Mouse (Mus musculus): Measurements from ENCODE around the gene Col16a1.

Gene Col16a1

DNA sequence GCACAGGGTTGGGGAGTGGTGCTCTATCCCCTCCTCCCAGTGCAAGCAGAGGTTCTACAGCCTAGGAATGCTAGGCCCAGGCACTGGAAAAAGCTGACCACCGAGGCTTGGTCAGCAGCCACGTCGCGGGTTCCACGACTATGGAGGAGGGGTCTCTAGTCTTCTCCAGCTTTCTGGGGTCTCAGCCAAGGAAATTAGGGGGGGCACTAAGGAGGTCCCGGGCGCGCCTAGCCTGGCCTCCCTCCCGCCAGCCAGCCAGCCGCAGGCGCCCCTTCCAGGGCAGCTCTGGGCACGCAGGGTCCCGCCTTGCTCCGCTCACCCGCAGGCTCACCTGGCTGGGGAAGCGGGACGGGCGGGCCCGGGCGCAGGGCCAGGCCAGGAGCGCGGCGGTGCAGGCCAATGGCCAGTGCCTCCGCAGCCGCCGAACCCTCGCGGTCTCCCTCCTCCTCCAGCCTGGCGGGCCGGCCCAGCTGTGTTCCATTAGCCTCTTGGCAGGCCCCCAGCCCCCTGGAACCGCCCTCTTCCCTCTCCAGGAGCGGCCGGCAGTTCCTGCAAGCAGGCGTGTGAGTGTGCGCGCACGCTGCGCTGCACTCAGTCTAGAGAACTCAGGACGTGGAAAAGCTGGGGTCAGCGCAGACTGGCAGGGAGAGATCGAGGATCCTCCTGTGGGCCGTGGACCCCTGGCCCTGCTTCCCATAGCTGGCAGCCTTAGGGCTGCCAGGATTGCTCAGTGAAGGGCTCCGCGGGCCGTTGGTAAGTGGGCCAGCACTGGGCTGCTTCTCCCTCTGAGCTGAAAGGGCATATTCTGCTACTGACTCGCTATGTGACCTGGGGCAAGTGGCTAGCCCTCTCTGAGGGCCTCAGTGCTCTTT lies at the start of gene Col16a1:
Gene Col16a1, plus strand, starts transcription at position 510 of the 872 bp plus-strand sequence.
- peak; percentile 74 for DNase-seq (ENCODE audit: low read depth, low spot score)

DNA sequence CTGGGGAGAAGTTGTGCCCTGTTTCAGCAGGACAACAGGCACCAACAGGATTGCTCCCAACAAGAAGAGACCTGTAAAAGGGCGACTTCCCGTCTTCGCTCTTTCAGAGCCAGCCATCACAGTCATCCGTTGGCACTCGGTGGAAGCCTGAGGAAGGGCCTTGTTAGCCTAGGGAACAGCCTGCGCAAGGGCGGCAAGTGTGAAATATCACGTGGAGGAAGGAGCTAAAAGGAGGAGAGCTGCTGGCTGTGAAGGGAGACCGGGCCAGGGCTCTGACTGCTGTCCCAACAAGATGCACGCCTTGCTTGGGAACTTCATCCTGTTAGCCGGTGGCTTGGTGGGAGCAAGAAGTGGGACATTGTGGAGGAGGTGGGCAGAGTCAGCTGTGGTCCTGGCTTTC lies 49.5 kb upstream of the Col16a1 start:
- DNase-seq (ENCODE audit: low read depth, low spot score) = no peak

DNA sequence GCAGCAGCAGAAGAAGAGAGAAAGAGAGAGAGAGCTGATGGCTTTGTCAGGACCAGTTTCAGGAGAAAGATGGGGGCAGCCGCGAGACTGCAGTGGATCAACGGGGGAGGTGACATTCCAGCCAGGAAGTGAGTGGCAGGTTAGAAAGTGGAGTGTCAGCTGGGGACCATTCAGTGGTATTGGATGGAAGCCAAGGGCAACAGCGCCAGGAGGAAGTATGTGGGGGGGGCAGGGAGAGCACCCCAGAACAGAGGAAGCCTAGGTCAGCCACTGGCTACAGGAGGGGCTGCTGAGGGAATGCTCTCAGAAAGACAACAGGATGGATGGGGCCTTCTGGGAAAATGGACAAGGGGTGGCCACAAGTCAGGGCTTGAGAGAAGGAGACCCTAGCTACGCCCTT lies 45.9 kb upstream of the Col16a1 start:
- DNase-seq (ENCODE audit: low read depth, low spot score) = no peak

DNA sequence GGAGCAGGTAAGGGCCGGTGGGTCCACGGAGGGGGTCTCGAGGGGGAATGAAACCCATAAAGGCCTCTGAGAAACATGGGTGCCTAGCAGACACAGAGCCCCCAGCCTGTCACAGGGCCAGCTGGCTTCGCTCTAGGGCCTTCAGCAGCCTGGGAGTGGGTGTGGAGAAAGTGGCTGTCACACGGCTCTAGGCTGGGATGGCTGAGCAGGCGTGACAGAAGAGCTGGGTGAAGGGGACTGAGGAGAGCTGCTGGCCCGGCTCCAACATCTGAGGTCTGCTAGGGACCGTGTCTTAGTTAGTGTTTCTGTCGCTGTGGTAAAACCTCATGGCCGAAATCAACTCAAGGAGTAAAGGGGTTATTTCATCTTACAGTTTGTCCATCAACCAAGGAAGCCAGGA lies 45.5 kb upstream of the Col16a1 start:
- DNase-seq (ENCODE audit: low read depth, low spot score) = no peak

DNA sequence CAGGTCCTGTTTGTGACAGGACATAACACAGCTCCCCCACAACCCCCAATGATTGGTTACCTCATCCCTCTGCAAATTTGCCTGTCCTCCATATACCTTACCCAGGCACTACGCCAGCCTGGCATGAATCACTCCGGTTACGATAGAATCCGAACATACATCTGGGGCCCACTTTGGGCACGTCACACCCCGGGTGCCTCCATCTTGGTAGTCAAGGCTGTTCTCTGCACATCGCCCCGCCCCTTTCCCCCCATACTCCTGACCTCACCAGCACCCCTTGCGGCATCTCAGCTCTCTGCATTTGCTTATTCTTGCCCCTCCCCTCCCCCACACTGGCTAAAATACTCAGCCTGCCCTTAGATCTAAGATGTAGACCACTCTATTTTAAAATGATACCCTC lies 42.0 kb upstream of the Col16a1 start:
- DNase-seq (ENCODE audit: low read depth, low spot score) = peak; percentile 95

DNA sequence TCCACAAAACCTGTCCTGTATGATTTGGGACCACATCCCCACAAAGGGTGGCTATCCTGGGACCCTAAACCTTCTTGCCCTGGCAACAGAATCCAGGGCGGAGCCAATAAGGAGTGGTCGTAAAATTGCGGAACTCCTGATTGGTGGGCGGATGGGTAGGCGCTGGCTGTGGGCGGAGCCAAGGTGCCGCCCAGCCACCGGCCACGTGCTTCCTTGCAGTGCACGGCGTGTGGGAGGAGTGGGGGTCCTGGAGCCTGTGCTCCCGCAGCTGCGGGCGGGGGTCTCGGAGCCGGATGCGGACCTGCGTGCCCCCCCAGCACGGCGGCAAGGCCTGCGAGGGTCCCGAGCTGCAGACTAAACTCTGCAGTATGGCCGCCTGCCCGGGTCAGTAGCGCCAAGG lies 41.1 kb upstream of the Col16a1 start:
- DNase-seq (ENCODE audit: low read depth, low spot score) = peak; percentile 79

DNA sequence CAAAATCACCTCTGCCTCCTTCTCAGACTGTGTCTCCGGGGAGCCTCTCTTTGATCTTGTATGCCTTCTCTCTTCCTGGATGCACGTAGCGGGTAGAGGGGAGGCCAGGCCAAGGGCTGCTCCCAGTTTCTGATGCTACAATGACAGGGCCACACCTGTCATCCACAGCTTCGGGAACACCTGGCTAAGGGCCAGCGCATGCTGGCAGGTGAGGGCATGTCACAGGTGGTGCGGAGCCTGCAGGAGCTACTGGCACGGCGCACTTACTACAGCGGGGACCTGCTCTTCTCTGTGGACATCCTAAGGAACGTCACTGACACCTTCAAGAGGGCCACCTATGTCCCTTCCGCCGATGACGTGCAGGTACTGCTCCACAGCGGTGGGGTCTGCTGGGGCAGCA lies 38.6 kb upstream of the Col16a1 start:
- no peak for DNase-seq (ENCODE audit: low read depth, low spot score)

DNA sequence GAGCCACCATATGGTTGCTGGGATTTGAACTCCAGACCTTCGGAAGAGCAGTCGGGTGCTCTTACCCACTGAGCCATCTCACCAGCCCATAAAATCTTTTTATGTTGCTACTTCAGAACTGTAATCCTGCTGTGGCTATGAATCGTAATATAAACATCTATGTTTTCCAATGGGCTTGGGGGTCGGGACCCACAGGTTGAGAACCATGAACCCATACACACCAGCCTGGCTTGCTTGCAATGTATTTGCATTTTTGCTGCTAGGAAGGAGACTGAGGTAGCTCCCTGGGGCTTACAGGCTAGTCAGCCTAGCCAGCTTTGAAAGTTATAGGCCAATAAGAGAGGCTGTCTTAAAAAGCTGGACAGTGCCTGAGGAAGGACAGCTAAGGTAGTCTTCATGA lies 36.9 kb upstream of the Col16a1 start:
- no peak for DNase-seq (ENCODE audit: low read depth, low spot score)

DNA sequence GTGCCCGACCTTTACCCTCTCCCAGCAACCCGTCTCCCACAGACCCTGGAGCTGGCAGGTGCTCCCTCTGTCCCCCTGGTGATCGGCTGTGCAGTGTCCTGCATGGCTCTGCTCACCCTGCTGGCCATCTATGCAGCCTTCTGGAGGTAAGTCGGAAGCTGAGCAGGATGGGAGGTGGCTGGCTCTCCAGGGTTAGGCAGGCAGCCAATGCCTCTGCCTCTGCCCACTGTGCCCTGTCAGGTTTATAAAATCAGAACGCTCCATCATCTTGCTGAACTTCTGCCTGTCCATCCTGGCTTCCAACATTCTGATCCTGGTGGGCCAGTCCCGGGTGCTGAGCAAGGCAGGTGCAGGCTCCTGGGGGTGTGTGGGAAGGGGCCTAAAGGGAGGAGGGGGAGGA lies 35.4 kb upstream of the Col16a1 start:
- no peak for DNase-seq (ENCODE audit: low read depth, low spot score)

DNA sequence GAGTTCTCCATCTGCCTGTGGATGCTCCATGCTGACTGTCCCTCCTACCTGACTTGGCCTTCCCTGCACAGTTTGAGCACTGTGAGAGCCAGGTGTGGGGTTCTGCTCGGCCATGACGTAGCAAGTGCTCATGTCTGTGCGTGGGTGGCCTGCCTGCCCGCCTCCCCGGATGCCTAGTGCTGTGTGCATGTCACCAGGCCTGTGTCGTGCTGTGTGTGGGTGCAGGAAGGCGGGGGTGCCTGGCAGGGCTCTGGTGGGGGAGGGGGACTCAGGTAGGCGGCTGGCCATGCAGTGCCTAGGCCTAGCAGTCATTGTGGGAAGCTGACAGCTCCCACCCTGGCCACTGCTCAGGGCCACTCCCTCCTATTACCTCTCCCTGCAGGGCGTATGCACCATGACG lies 34.5 kb upstream of the Col16a1 start:
- no peak for DNase-seq (ENCODE audit: low read depth, low spot score)

DNA sequence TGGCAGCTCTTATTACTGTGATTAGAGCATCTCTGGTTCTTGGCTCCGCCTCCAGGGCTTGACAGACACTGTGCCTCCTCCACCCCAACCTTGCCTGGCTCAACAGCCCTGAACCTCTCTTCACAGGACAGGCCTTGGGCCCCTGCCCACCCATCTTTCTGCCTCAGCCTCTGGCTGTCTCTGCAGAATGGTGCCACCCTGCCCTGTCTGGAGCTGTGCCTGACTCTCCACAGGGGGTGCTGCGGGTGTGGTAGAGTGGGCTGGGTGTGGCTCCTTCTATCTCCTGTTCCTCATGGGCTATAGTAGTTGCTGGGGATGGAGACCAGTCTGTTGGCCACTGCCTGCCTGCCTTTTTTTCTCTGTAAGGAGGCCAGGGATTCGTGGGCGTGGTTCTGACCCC lies 31.6 kb upstream of the Col16a1 start:
- no peak for DNase-seq (ENCODE audit: low read depth, low spot score)

DNA sequence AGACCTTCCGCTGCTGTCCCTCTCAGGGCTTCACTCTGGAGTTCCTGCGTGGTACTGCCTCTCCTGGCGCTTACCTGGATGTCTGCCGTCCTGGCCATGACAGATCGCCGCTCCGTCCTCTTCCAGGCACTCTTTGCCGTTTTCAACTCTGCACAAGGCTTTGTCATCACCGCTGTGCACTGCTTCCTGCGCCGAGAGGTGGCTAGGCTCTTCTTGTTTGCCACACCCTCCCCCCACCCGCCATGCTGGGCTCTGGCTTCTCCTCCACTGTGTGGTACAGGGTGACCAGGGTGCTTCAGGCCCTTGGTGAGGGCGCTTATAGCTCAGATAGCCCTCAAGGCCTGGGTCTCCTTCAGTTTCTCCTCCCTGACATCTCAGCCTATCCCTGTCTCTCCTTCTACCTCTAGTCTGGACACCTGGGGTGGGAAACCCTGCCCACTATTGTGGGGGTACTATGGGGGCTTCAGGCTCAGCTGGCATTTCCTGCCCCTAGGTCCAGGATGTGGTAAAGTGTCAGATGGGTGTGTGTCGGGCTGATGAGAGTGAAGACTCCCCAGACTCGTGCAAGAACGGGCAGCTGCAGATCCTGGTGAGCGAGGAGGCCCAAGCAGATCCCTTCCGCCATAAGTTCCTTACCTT lies 30.5 kb upstream of the Col16a1 start:
- DNase-seq (ENCODE audit: low read depth, low spot score) = no peak

DNA sequence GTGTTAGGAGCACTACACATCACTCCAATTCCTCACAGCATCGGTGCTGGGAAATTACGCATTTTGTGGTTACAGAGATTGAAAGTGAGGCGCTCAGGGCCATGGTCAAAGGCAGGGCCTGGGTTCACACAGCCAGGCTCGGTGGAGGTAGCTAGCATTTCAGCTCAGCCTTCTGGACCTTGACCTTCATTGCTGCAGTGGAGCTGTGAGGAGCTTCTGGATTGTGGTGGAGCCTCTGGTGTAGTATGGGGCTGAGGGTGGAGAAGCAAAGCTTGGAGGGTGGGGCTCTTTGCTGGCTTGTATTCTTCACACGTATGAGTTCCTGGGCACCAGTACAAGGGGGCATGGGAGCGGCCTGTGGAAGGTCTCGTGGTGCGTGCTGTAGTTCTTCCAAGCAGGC lies 24.7 kb upstream of the Col16a1 start:
- DNase-seq (ENCODE audit: low read depth, low spot score) = no peak

DNA sequence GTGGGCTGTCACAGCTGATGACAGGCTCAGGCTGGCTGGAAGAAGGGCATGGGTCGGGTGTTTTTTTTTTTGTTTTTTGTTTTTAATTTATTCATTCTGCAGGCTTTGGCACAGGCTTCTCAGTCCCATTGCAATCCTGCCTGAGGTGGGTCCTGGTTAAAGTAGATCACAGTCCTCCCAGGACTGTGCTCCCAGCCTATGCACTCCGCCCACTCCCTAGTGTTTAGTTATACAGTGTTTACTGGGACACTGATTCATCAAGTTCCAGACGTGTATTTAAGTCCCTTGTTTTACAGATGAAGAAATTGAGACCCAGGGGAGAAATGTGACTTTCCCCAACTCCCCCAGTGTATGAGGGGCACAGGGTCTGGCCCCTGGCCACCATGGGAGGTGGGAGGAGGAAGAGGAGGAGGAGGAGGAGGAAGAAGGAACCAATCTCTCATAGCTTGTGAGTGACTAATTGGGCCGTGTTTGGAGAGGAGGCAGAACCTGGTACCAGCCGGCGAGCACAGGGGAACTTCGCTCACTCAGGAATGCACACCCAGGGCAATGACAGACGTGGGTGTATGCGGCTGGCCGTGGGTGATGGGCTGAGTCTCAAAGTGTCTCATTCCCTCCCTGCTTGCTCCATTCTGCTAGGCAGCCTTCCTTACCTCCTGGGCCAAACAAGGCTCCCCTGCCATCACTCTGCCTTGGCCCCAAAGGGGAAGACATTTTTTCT lies 24.0 kb upstream of the Col16a1 start:
- DNase-seq (ENCODE audit: low read depth, low spot score) = no peak

DNA sequence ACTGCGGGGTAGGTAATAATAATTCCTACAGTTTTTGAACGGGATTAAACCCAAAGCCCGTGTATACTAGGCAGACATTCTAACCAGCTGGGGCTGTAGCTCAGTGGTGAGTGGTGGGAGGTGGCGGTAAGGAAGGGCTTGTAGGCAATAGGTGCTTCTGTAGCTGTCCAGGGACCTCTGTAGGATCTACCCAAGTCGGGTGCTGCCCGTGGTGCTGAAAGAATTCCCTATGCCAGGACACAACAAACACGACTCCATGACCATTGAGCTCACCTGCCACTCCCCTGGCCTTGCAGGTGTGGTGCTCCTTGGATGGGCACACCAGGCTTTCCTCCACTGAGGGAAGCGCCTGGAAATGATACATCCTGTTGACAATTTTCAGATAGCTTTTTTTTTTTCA lies 22.1 kb upstream of the Col16a1 start:
- DNase-seq (ENCODE audit: low read depth, low spot score) = peak; percentile 53

DNA sequence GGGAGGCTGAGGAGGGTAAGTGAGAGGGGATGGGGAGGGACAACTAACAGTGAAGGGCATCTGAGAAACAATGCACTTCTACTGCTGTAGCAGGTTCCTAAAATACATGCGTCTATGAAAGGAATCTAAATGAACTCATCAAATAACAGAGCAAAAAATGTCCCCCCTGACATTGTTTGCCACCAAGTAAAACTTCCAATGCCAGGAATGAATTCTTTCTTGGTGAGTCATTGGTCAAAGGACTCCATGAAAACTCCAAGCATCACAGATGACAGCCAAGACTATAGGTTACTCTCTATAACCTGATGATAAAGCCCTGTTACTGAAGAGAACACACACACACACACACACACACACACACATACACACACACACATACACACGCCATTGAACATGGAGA lies 16.5 kb upstream of the Col16a1 start:
- DNase-seq (ENCODE audit: low read depth, low spot score) = no peak

DNA sequence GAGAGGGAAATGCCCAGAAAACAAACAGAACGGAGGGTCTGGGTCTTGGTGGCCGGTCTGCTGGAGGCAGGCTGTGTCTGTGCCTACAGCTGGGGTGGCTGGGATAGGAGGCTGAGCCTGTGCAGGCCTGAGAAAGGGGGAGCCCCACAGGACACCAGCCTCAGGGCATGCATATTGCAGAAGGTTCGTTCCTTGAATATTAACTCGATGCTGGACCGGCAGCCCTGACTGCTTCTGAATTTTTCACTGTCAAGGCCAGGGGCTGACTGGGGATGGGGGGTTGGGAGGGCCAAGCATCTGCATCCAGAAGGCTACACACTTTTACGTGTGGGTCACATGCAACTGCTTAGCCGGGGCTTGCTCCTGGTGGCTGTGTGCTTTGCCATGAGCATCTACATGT lies 14.1 kb upstream of the Col16a1 start:
- DNase-seq (ENCODE audit: low read depth, low spot score) = no peak

DNA sequence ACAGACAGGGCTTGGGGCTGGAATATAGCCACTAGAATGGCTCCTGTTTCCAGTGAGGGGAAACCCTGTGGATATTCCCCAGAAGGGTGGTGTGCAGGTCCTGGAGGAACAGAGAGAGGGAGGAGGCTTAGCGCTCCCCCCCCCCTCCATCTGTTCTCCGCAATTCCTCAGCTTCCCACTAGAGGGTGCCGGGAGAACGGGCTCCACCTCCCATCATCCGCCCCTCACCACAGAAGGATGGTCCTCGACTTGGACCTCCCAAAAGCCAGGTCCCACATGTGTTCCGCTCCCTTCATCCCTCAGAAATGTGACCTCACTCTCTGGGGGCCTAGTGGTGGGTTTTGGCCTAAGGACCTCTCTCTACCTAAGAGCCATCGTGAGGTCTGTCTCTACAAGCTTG lies 11.5 kb upstream of the Col16a1 start:
- peak; percentile 48 for DNase-seq (ENCODE audit: low read depth, low spot score)

DNA sequence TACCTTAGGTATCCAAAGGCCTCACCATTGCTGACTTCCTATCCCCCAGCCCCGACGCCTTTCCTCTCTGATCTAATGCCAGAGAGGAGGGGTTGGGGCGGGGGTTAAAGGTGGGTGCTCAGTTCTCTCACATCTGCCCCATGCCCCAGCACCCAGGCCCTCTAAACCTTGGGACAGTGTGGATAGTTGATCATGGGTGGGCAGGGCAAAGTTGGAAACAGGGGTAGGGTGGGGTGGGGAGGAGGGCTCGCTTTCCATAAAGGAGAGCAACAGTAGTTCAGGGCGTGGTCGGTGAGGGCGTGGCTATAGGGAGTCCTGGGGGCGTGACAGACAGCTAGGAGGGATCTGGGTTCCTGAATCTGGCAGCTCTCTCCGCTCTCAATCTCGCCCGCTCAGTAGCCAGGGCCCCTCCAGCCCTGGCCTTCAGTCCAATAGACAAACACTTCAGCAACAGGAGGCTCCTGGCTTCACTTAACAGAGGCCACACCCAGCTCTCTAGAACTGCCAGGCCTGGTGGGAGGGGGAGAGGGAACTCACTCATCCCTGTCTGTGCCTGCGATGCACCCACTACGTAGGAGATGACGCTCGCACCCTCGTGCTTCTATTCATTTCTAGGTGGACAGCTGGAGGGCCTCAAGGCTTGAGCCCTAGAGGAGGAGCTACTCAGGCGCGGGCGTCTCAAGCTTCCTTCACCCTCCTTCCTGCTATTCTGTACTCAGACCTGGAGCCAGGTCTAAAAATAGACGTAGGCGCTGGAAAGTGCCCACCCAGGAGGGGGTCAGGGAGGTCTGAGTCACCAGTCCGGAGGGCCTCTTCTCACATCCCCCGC lies 10.9 kb upstream of the Col16a1 start:
- DNase-seq (ENCODE audit: low read depth, low spot score) = peak; percentile 33

DNA sequence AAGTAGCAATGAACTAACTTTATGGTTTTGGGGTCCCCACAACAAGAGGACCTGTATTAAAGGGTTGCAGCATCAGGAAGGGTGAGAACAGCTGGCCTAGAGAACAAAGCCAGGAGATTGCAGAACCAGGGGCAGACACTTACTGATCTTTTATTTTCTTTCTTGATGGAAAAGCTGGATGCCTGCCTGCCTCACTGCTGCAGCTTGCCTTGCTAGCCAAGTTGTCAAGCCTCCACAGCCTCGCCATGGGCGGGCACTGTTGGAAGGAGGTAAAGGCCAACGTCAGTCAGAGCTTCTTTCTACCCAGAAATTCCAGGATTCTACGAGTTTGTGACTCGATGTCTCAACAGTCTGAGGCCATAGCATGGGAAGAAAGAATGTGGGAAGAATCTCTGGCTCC lies 8.3 kb upstream of the Col16a1 start:
- DNase-seq (ENCODE audit: low read depth, low spot score) = no peak

DNA sequence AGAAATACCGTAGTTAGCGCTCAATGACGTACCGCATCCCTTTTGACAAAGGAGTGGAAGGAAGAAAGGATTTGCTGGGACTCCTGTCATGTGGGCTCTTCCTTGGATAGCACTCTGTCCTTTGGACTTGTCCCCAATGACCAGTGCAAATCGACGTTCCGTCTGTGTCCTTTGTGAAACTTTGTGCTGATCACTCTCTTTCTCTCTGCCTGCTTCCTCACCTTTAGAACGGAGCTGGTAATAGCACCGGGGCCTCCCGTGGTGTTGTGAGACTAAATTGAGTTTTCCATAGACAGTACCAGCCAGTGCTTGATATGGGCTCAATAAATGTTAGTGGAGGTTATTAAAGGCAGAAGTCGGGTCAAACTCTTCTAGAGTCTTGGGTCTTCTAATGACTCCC lies 6.6 kb upstream of the Col16a1 start:
- DNase-seq (ENCODE audit: low read depth, low spot score) = no peak

DNA sequence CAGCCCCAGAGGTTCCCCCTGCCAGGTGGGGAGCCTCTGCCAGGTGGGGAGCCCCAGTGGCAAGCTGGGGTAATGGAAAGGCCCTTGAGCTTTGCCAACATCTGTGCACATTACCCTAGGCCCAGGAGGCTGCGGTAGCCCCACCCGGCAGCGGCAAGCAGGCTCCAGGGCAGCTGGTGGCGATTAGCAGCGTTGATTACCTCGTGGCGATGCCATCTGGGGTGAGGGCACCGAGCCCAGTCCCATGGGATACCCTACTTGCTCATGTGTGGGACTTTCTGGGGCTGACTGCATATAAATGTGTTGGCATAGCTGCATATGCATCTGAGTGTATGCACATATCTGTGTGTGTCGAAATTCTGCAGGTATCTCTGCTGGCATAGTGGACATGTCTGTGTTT lies 3.4 kb upstream of the Col16a1 start:
- DNase-seq (ENCODE audit: low read depth, low spot score) = no peak
